Mouse (Mus musculus) liver, embryonic 13.5 days (tissue): Measurements from ENCODE around the gene Cfb. TPM values are rescaled to one million over a fixed set of nuclear protein-coding genes. Genes with fewer than 3 reads are reported as not detected.
A peak's percentile ranks its signal among the peaks of the same experiment; 100 is the strongest.

Source experiments
- ATAC-seq: fragments of 200-750 bp; cut with Nextera tagmentation; 2 replicates; pipeline ENCODE4 v1.8.0; 2017; ENCODE audit warnings: low read depth, mild to moderate bottlenecking, moderate number of reproducible peaks, moderate library complexity
- DNase-seq: peaks from one replicate; pipeline ENCODE4 v3.0.0; 2022
- H3K27ac ChIP-seq: fragments of 300-500 bp; sonication (generic); 2 replicates; pipeline ENCODE4 v1.5.1; 2015; ENCODE audit warnings: moderate library complexity, mild to moderate bottlenecking, inconsistent platforms
- H3K27me3 ChIP-seq: fragments of 300-500 bp; sonication (generic); 2 replicates; pipeline ENCODE4 v1.6.1; 2015; ENCODE audit warnings: mild to moderate bottlenecking, inconsistent platforms
- H3K36me3 ChIP-seq: fragments of 300-500 bp; sonication (generic); 2 replicates; pipeline ENCODE4 v1.6.1; 2015; ENCODE audit warnings: mild to moderate bottlenecking, inconsistent platforms
- H3K4me1 ChIP-seq: fragments of 300-500 bp; sonication (generic); replicated peaks from 2 replicates; pipeline ENCODE4 v1.6.1; 2015; ENCODE audit warnings: inconsistent platforms
- H3K4me2 ChIP-seq: fragments of 300-500 bp; sonication (generic); 2 replicates; pipeline ENCODE4 v1.6.1; 2015; ENCODE audit warnings: inconsistent platforms, mild to moderate bottlenecking, moderate library complexity
- H3K4me3 ChIP-seq: fragments of 300-500 bp; sonication (generic); replicated peaks from 2 replicates; pipeline ENCODE4 v1.5.1; 2015; ENCODE audit warnings: mild to moderate bottlenecking, inconsistent platforms
- H3K9ac ChIP-seq: fragments of 300-500 bp; sonication (generic); 2 replicates; pipeline ENCODE4 v1.6.1; 2015; ENCODE audit warnings: mild to moderate bottlenecking, inconsistent platforms
- H3K9me3 ChIP-seq: fragments of 300-500 bp; sonication (generic); replicated peaks from 2 replicates; pipeline ENCODE4 v1.6.1; 2016; ENCODE audit warnings: inconsistent platforms
- WGBS: fragments of 180-500 bp; shearing (Covaris S2); methylation state at CpG from one replicate; pipeline ENCODE4 v1.1.7; 2015; ENCODE audit not compliant: insufficient replicate concordance; 5-methylcytosine and 5-hydroxymethylcytosine counted together
- polyA plus RNA-seq: library from polyadenylated mRNA; unstranded; fragments of >200 nt; fragmentation: Nextera tagmentation; extraction: Ambion mirVana; gene quantifications from 2 replicates; pipeline ENCODE4 v1.2.1, GENCODE M21; 2015

The Cfb gene
- polyA plus RNA-seq, 1 experiment from 2014 or later, result 118 TPM

- H3K36me3 ChIP-seq, result no peaks in the 10 kb centered on the region
- ATAC-seq (peak; percentile 55; the same call in 1 of the 2 replicates), DNase-seq (no peak)
- no peaks in the 10 kb centered on the region for H3K9me3 ChIP-seq
- no peaks in the 10 kb centered on the region for H3K27me3 ChIP-seq
- peak within 1 kb of the TSS; percentile 29; the same call in 1 of the 2 replicates for H3K27ac ChIP-seq
- peak within 1 kb of the TSS; percentile 36 for H3K9ac ChIP-seq
- H3K4me1 ChIP-seq, result peaks cover 37% of the 10 kb centered on the region
- peak within 1 kb of the TSS; percentile 59 for H3K4me2 ChIP-seq
- peak within 1 kb of the TSS; percentile 44 for H3K4me3 ChIP-seq
- WGBS, result 24% methylated on average over 15 of the region's 15 CpGs
These were observed 19.5 kb upstream of the Cfb start, which contains the start of gene Gm20547 for GRCm38 (mm10) chr17:34881683-34882310. Gm20547 (minus strand) TSS chr17:34882042.

- Histone ChIP-seq H3K4me2 (peak overlapping the region; percentile 59), H3K4me3 (peak overlapping the region; percentile 44), H3K9me3 (no peaks in the 10 kb centered on the region), H3K4me1 (peaks cover 37% of the 10 kb centered on the region), H3K27ac (no peak overlapping the region), H3K27me3 (no peaks in the 10 kb centered on the region), H3K36me3 (no peaks in the 10 kb centered on the region), H3K9ac (no peak overlapping the region)
- no peak for DNase-seq
- ATAC-seq, result no peak
These were observed 18.8 kb upstream of the Cfb start for GRCm38 (mm10) chr17:34881166-34881565.

GRCm38 (mm10) chr17:34879336-34879879 is 17.1 kb upstream of the Cfb start, which contains the start of gene Zbtb12:
Zbtb12 (plus strand) TSS chr17:34879483.
- ATAC-seq (no peak), DNase-seq (no peak)
- no peak within 1 kb of the TSS for H3K27ac ChIP-seq
- 57% methylated on average over 11 of the region's 11 CpGs for WGBS
- H3K4me1 ChIP-seq, result peaks cover 21% of the 10 kb centered on the region
- no peak within 1 kb of the TSS for H3K9ac ChIP-seq
- H3K27me3 ChIP-seq, result no peaks in the 10 kb centered on the region
- H3K36me3 ChIP-seq, result no peaks in the 10 kb centered on the region
- no peaks in the 10 kb centered on the region for H3K9me3 ChIP-seq
- no peak within 1 kb of the TSS for H3K4me2 ChIP-seq
- H3K4me3 ChIP-seq, result no peak within 1 kb of the TSS

- ATAC-seq, result no peak
- 70% methylated on average over 6 of the region's 6 CpGs for WGBS
- no peaks in the 10 kb centered on the region for H3K9me3 ChIP-seq
These were observed 12.0 kb upstream of the Cfb start for GRCm38 (mm10) chr17:34874321-34874720.

GRCm38 (mm10) chr17:34865981-34866380 is 3.7 kb upstream of the Cfb start:
- 0 out of 2 replicates have a peak, but pooled peaks cover 6% of the 10 kb centered on the region for H3K27me3 ChIP-seq
- ATAC-seq, result no peak
- no peak overlapping the region for H3K4me3 ChIP-seq
- H3K27ac ChIP-seq, result no peak overlapping the region
- no peak overlapping the region for H3K4me2 ChIP-seq
- H3K4me1 ChIP-seq, result peaks cover 4% of the 10 kb centered on the region
- H3K36me3 ChIP-seq, result no peaks in the 10 kb centered on the region
- no peaks in the 10 kb centered on the region for H3K9me3 ChIP-seq
- WGBS, result 43% methylated on average over 7 of the region's 7 CpGs
- H3K9ac ChIP-seq, result no peak overlapping the region
- no peak for DNase-seq

More at GRCm38 (mm10) chr17:34874321-34874720, 12.0 kb upstream of the Cfb start:
- no peak overlapping the region for H3K4me3 ChIP-seq
- no peak overlapping the region for H3K9ac ChIP-seq
- H3K27ac ChIP-seq, result no peak overlapping the region
- no peaks in the 10 kb centered on the region; the same call in 1 of the 2 replicates for H3K27me3 ChIP-seq
- H3K4me1 ChIP-seq, result no peaks in the 10 kb centered on the region; the same call in 1 of the 2 replicates
- H3K4me2 ChIP-seq, result no peak overlapping the region
- DNase-seq, result no peak
- H3K36me3 ChIP-seq, result no peaks in the 10 kb centered on the region

- Histone ChIP-seq H3K27ac (peak overlapping the region; percentile 58), H3K4me2 (peak overlapping the region; percentile 49), H3K27me3 (0 out of 2 replicates have a peak, but pooled peaks cover 6% of the 10 kb centered on the region), H3K36me3 (peaks cover 18% of the 10 kb centered on the region), H3K4me1 (peaks cover 33% of the 10 kb centered on the region), H3K4me3 (peak overlapping the region; percentile 41), H3K9me3 (no peaks in the 10 kb centered on the region), H3K9ac (peak overlapping the region; percentile 48)
- no peak for DNase-seq
- ATAC-seq, result peak; percentile 71
- 47% methylated on average over 13 of the region's 13 CpGs for WGBS
These were observed 458 bp downstream of the Cfb start for GRCm38 (mm10) chr17:34861704-34862415.

- Histone ChIP-seq H3K27ac (no peak overlapping the region), H3K36me3 (peaks cover 31% of the 10 kb centered on the region), H3K9ac (no peak overlapping the region), H3K27me3 (0 out of 2 replicates have a peak, but pooled peaks cover 6% of the 10 kb centered on the region), H3K4me2 (peak overlapping the region; percentile 49), H3K9me3 (no peaks in the 10 kb centered on the region), H3K4me3 (peak overlapping the region; percentile 41), H3K4me1 (peaks cover 33% of the 10 kb centered on the region)
- 71% methylated on average over 9 of the region's 9 CpGs for WGBS
- DNase-seq (no peak), ATAC-seq (no peak)
These were observed 1.8 kb downstream of the Cfb start for GRCm38 (mm10) chr17:34860514-34860913.

- DNase-seq (no peak), ATAC-seq (no peak)
- Histone ChIP-seq H3K36me3 (peaks cover 49% of the 10 kb centered on the region), H3K27me3 (no peaks in the 10 kb centered on the region), H3K27ac (no peak overlapping the region), H3K9ac (no peak overlapping the region), H3K9me3 (no peaks in the 10 kb centered on the region), H3K4me1 (peaks cover 43% of the 10 kb centered on the region), H3K4me2 (no peak overlapping the region), H3K4me3 (no peak overlapping the region)
- WGBS, result 36% methylated on average over 4 of the region's 4 CpGs
These were observed 3.6 kb downstream of the Cfb start for GRCm38 (mm10) chr17:34858670-34859069.

- Histone ChIP-seq H3K36me3 (peaks cover 65% of the 10 kb centered on the region), H3K9ac (no peak overlapping the region), H3K27me3 (no peaks in the 10 kb centered on the region), H3K27ac (no peak overlapping the region; the same call in 1 of the 2 replicates), H3K4me2 (no peak overlapping the region), H3K9me3 (no peaks in the 10 kb centered on the region), H3K4me1 (peaks cover 61% of the 10 kb centered on the region), H3K4me3 (no peak overlapping the region)
- 51% methylated on average over 3 of the region's 3 CpGs for WGBS
- DNase-seq (no peak), ATAC-seq (0 out of 2 replicates have a peak, but pooled peaks have one; percentile 21)
These were observed 6.5 kb downstream of the Cfb start for GRCm38 (mm10) chr17:34855825-34856224.

- Histone ChIP-seq H3K27ac (no peak overlapping the region), H3K4me3 (no peak overlapping the region), H3K9me3 (no peaks in the 10 kb centered on the region), H3K27me3 (no peaks in the 10 kb centered on the region), H3K4me2 (no peak overlapping the region), H3K4me1 (peaks cover 57% of the 10 kb centered on the region), H3K36me3 (peaks cover 65% of the 10 kb centered on the region), H3K9ac (no peak overlapping the region)
- 69% methylated on average over 3 of the region's 3 CpGs for WGBS
- DNase-seq (no peak), ATAC-seq (no peak)
These were observed 7.6 kb downstream of the Cfb start for GRCm38 (mm10) chr17:34854761-34855160.

GRCm38 (mm10) chr17:34853511-34853910 is 8.8 kb downstream of the Cfb start:
- no peak overlapping the region for H3K4me2 ChIP-seq
- H3K27me3 ChIP-seq, result no peaks in the 10 kb centered on the region
- peaks cover 64% of the 10 kb centered on the region for H3K36me3 ChIP-seq
- ATAC-seq, result no peak
- H3K27ac ChIP-seq, result no peak overlapping the region
- no peaks in the 10 kb centered on the region for H3K9me3 ChIP-seq
- H3K4me1 ChIP-seq, result peaks cover 57% of the 10 kb centered on the region
- no peak for DNase-seq
- 0 out of 2 replicates have a peak overlapping the region, but pooled peaks have one; percentile 8 for H3K9ac ChIP-seq
- no peak overlapping the region for H3K4me3 ChIP-seq
- 65% methylated on average over 8 of the region's 8 CpGs for WGBS
